Mouse (Mus musculus) ES-E14 (cell line): Measurements from ENCODE around the gene Slc35b1.
A peak's percentile ranks its signal among the peaks of the same experiment; 100 is the strongest.

Source experiments
- CHD2 ChIP-seq: IDR thresholded peaks from 2 replicates; pipeline ENCODE4 v1.6.1; 2014; ENCODE audit warnings: mild to moderate bottlenecking, low read depth, low read length, inconsistent platforms
- MAFK ChIP-seq: IDR thresholded peaks from 2 replicates; pipeline ENCODE4 v1.6.1; 2014; ENCODE audit warnings: mild to moderate bottlenecking, low read depth, low read length, inconsistent platforms; ENCODE audit not compliant: insufficient read depth
- ZNF384 ChIP-seq: IDR thresholded peaks from 2 replicates; pipeline ENCODE4 v1.6.1; 2012; ENCODE audit warnings: low read depth, low read length, inconsistent platforms

GRCm38 (mm10) chr11:95413641-95414535 lies 29.4 kb downstream of the Slc35b1 start, which contains the start of gene Spop:
- TF ChIP-seq ZNF384, result 0 out of 2 replicates have a peak, but pooled peaks have one; percentile 28
- TF ChIP-seq MAFK, result no peak
- peak; percentile 72 for TF ChIP-seq CHD2
